ENCODE assay signal across 10 mouse cellular contexts in the genomic region with DNA sequence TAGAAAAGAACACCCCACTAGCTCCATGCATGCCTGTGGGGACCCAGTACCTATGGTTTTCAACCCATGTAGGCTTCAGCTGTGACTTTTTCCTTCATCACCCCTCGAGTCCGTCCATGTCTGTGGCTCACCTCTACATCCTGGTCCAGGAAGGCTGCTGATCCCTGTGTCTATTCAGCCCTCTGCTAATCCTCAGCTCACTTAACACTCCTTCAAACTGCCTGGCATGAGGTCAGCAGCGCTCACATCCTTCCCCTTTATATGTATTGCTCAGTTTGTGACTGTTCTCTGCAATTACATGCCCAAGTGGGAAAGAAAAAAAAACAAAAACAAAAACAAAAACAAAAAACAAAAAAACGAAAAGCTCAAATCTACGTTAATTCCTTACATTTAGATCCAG. TPM values are rescaled to one million over a fixed set of nuclear protein-coding genes. Genes with fewer than 3 reads are reported as not detected.
DNase-seq lines count a peak whose midpoint lies in the region; ATAC-seq and TF ChIP-seq lines count a peak whose summit lies in the region.
"Had no signal": no experiment of that assay in that cellular context is flagged by ENCODE, and none has a peak within 500 bp of the region (broad histone marks: within the 10 kb centered on the region; RNA-seq: fewer than 3 reads in every experiment).

No protein-coding gene starts in this region.

- H3K4me3 ChIP-seq in kidney, adult 2 months (ENCODE audit: insufficient read depth, low read depth, low read length): no peak overlapping the region
- H3K4me3 ChIP-seq in CH12.LX (replicated peaks in 1 of 3; ENCODE audit: low read depth in 2 of 3, low read length in 2 of 3, poor library complexity in 1 of 3): no peak overlapping the region
- H3K4me3 ChIP-seq in liver, embryonic 12.5 days: no peak overlapping the region
- H3K4me3 ChIP-seq: stomach, embryonic 15.5 days had no signal

- H3K36me3 ChIP-seq in kidney, adult 2 months (ENCODE audit: control insufficient read depth, insufficient read depth, low read length): peaks cover 7% of the 10 kb centered on the region
- peaks cover 14 to 65% of the 10 kb centered on the region in 2 experiments for H3K36me3 ChIP-seq in CH12.LX (replicated peaks in 1 of 2; ENCODE audit: control insufficient read depth in 1 of 2, insufficient read depth in 1 of 2, low read length in 1 of 2)
- peaks cover 46% of the 10 kb centered on the region for H3K36me3 ChIP-seq in liver, embryonic 12.5 days
- H3K36me3 ChIP-seq: stomach, embryonic 15.5 days had no signal

- in situ Hi-C loops in CH12.LX (cut with MboI; ENCODE audit: low pct_ligation_motif_present, low pct_unique_long_range_greater_than_20kb, low sequenced_read_pairs): no loop called here

- H3K79me2 ChIP-seq in CH12.LX (replicated peaks; ENCODE audit: control insufficient read depth, extremely low read depth, insufficient read depth, poor library complexity, severe bottlenecking): peaks cover 59% of the 10 kb centered on the region

- no peak for TF ChIP-seq EP300 in CH12.LX (IDR thresholded peaks at IDR 0.05; ENCODE audit: low read length)

- peak overlapping the region; percentile 10; the same call in 1 of the 2 replicates for H3K27ac ChIP-seq in kidney, adult 2 months (ENCODE audit: insufficient read depth, low read depth, low read length)
- peak overlapping the region; percentile 100 for H3K27ac ChIP-seq in CH12.LX (ENCODE audit: insufficient read depth, low read depth)
- H3K27ac ChIP-seq in liver, embryonic 12.5 days: peak overlapping the region; percentile 97

- no peak overlapping the region for H3K4me2 ChIP-seq in CH12.LX (ENCODE audit: insufficient read depth, low read depth, poor library complexity, severe bottlenecking)
- no peak overlapping the region; the same call in 1 of the 2 replicates for H3K4me2 ChIP-seq in liver, embryonic 12.5 days
- H3K4me2 ChIP-seq: stomach, embryonic 15.5 days had no signal

- no peak for TF ChIP-seq RAD21 in CH12.LX (IDR thresholded peaks at IDR 0.05; ENCODE audit: low read depth, low read length)

- TF ChIP-seq CTCF in kidney, adult 2 months (conservative IDR thresholded peaks at IDR 0.05; ENCODE audit: insufficient read depth, insufficient read length, low read depth, low read length): no peak
- TF ChIP-seq CTCF in CH12.LX (conservative IDR thresholded peaks at IDR 0.05 in 1 of 2, IDR thresholded peaks at IDR 0.05 in 1 of 2; ENCODE audit: low read depth in 2 of 2, low read length in 2 of 2): no peak

- H3K4me1 ChIP-seq in kidney, adult 2 months (ENCODE audit: control insufficient read depth, insufficient read depth, low read length): peaks cover 13% of the 10 kb centered on the region
- peaks cover 31 to 86% of the 10 kb centered on the region in 2 experiments for H3K4me1 ChIP-seq in CH12.LX (ENCODE audit: control insufficient read depth in 1 of 2, insufficient read depth in 2 of 2)
- peaks cover 89% of the 10 kb centered on the region for H3K4me1 ChIP-seq in liver, embryonic 12.5 days

- H3K9me3 ChIP-seq in CH12.LX (replicated peaks; ENCODE audit: low read length): no peaks in the 10 kb centered on the region
- no peaks in the 10 kb centered on the region for H3K9me3 ChIP-seq in liver, embryonic 12.5 days (replicated peaks)
- H3K9me3 ChIP-seq: stomach, embryonic 15.5 days had no signal

- H3K9ac ChIP-seq in CH12.LX (ENCODE audit: insufficient read depth, low read depth): peak overlapping the region; percentile 92
- H3K9ac ChIP-seq in liver, embryonic 12.5 days: peak overlapping the region; percentile 42; the same call in 1 of the 2 replicates
- H3K9ac ChIP-seq: stomach, embryonic 15.5 days had no signal

- H3K27me3 ChIP-seq in kidney, adult 2 months (replicated peaks; ENCODE audit: control insufficient read depth, insufficient read depth, low read length): no peaks in the 10 kb centered on the region
- no peaks in the 10 kb centered on the region for H3K27me3 ChIP-seq in CH12.LX (replicated peaks)
- H3K27me3 ChIP-seq in liver, embryonic 12.5 days (replicated peaks): no peaks in the 10 kb centered on the region
- H3K27me3 ChIP-seq: stomach, embryonic 15.5 days had no signal

- dilution Hi-C loops in CH12.LX (cut with MboI; ENCODE audit: extremely low pct_ligation_motif_present, extremely low pct_unique_long_range_greater_than_20kb, low sequenced_read_pairs): no loop called here

- TF ChIP-seq POLR2A in kidney, adult 2 months (IDR thresholded peaks at IDR 0.05; ENCODE audit: low read depth, low read length): no peak
- no peak for TF ChIP-seq POLR2A in CH12.LX (IDR thresholded peaks at IDR 0.05; ENCODE audit: low read depth, low read length)

- DNase-seq in kidney, adult 2 months: no peak
- no peak for DNase-seq in kidney, adult 18-20 months
- DNase-seq in 416B (ENCODE audit: low read depth) (peak; percentile 51), CH12.LX (ENCODE audit: extremely low read depth) (no peak)
- DNase-seq in adrenal gland, adult 2 months: no peak
- DNase-seq in embryo, embryonic 10 days (ENCODE audit: low spot score): no peak
- DNase-seq in ovary, postnatal 36 days (ENCODE audit: low spot score): no peak
- DNase-seq: adrenal gland, adult 8-10 months had no signal

- ATAC-seq in liver, embryonic 12.5 days: no peak

- 70% methylated on average over 5 of the region's 5 CpGs for WGBS in kidney, adult 2 months
- 68% methylated on average over 5 of the region's 5 CpGs for WGBS in liver, embryonic 12.5 days (ENCODE audit: insufficient replicate concordance)

TF ChIP-seq in CH12.LX, 34 proteins besides CTCF, POLR2A, EP300 and RAD21:
- TF ChIP-seq MXI1 (IDR thresholded peaks at IDR 0.05; ENCODE audit: low read depth, low read length): no peak
- 0 out of 2 replicates have a peak, but pooled peaks have one; percentile 0 for TF ChIP-seq ETS1 (conservative IDR thresholded peaks at IDR 0.05; ENCODE audit: low read depth, low read length)
- TF ChIP-seq JUN (IDR thresholded peaks at IDR 0.05; ENCODE audit: insufficient read depth, low read depth, low read length): no peak
- TF ChIP-seq JUND (conservative IDR thresholded peaks at IDR 0.05; ENCODE audit: low read depth, low read length): no peak
- TF ChIP-seq UBTF (IDR thresholded peaks at IDR 0.05; ENCODE audit: low read depth, low read length): no peak
- 0 out of 2 replicates have a peak, but pooled peaks have one; percentile 25 for TF ChIP-seq BHLHE40 (IDR thresholded peaks at IDR 0.05; ENCODE audit: low read depth, low read length)
- no peak for TF ChIP-seq NRF1 (IDR thresholded peaks at IDR 0.05; ENCODE audit: low read depth, low read length)
- TF ChIP-seq E2F4 (IDR thresholded peaks at IDR 0.05; ENCODE audit: insufficient replicate concordance, low read depth, low read length): no peak
- no peak for TF ChIP-seq ZNF384 (IDR thresholded peaks at IDR 0.05; ENCODE audit: low read depth, low read length)
- no peak for TF ChIP-seq SIN3A (IDR thresholded peaks at IDR 0.05; ENCODE audit: low read length)

RNA-seq across cellular contexts. Expression of gene St3gal6, which starts 24.4 kb away (rescaled TPM):
- 32.5 and 36.6 TPM in 2 replicates for polyA plus RNA-seq in kidney, adult 2 months (2012; rRNA removed)
- 149 and 167 TPM in 2 replicates for total RNA-seq in CH12.LX (2012; rRNA removed)
- 225 and 240 TPM in 2 replicates for total RNA-seq in CH12.LX (2014; rRNA removed)
- 391 and 420 TPM in 2 replicates for polyA plus RNA-seq in CH12.LX (2012; ENCODE audit: insufficient read length, low read depth)
- 60.1 TPM in 2 replicates for polyA plus RNA-seq in liver, embryonic 12.5 days (2016; fragmentation: Nextera tagmentation; extraction: Ambion mirVana)
- total RNA-seq in adrenal gland, adult 2 months (2021): 10 to 100 TPM; 37.3 to 39.8 TPM
- 13.3 and 17.9 TPM in 2 replicates for polyA plus RNA-seq in adrenal gland, adult 2 months (2012; rRNA removed)

Comparison
In these comparisons a context has a peak if more than half of its experiments do, and no peak if none do; other contexts are left out.
1. H3K27ac ChIP-seq: peak in every context shown above with its lines; median percentile 100 in CH12.LX; 97 in liver, embryonic 12.5 days; 10 in kidney, adult 2 months.